Mouse (Mus musculus): ENCODE results near the gene Syngr3.
"Not testable (repeated sequence)": the region's sequence is repeated elsewhere in the genome, so short reads cannot be mapped to it uniquely, and the experiment has no call there.

The Syngr3 gene

GRCm38 (mm10) chr17:24676187-24676586 lies 13.6 kb downstream of the Syngr3 start:
- DNase-seq (ENCODE audit: low spot score), result no peak

GRCm38 (mm10) chr17:24674277-24674676 lies 15.5 kb downstream of the Syngr3 start:
- DNase-seq (ENCODE audit: low spot score), result no peak

GRCm38 (mm10) chr17:24672141-24672540 lies 17.6 kb downstream of the Syngr3 start:
- no peak for DNase-seq (ENCODE audit: low spot score)

DNA sequence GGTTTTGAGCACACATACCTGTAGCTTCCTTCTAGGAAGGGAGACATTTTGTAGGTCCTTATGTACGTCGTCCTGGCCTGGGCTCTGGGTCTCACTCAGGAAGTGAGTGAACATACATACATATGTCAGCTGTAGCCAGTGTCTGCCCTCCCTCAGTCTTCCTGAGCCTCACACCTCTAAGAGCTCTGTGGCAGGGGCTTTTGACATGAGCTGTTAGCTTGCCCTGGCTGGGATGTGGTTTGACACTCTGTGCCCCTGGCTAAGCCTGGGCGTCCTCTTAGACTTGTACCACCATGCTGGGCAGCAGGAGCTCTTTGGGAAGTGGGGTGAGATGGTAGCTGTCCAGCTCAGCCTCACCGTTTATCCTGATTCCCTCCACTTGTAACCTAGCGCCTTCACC lies 18.4 kb downstream of the Syngr3 start:
- DNase-seq (ENCODE audit: low spot score), result no peak

- DNase-seq (ENCODE audit: low spot score), result no peak
Observed at GRCm38 (mm10) chr17:24670246-24670844, 19.4 kb downstream of the Syngr3 start.

GRCm38 (mm10) chr17:24669545-24670245 lies 20.1 kb downstream of the Syngr3 start, which contains the start of gene Zfp598:
Gene Zfp598 (plus strand): TSS chr17:24669687.
- peak; percentile 78 for DNase-seq (ENCODE audit: low spot score)

GRCm38 (mm10) chr17:24669214-24669544 lies 20.6 kb downstream of the Syngr3 start:
- DNase-seq (ENCODE audit: low spot score), result not testable (repeated sequence)

DNA sequence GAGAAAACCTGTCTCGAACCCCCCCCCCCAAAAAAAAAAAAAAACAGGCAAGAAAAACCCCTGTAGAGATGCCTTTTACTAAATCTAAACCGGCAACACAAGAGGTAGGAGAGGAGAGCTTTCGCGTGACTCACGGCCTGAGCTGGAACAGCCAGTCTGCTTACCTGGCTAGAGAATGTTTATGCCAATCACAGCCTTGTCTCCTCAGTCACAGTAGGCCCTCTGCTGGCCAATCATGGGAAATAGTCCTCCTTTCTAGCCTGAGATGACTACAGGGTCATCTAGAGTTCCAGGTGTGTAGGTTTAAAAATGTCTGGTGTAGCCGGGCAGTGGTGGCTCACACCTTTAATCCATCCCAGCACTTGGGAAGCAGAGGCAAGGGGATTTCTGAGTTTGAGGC lies 22.3 kb downstream of the Syngr3 start:
- no peak for DNase-seq (ENCODE audit: low spot score)

DNA sequence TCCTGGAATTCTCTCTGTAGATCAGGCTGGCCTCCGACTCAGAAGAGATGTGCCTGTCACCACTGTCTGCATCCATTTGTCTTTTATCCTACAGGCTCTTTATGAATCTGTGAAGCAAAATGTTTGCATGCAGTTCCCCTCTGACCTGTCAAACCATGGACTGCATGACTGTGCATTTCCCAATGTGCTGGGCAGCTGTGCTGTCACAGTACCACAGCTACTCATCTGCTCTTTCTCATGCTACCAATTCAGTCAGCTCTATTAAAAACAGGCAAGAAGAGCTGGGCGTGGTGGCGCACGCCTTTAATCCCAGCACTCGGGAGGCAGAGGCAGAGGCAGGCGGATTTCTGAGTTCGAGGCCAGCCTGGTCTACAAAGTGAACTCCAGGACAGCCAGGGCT lies 22.7 kb downstream of the Syngr3 start:
- DNase-seq (ENCODE audit: low spot score), result not testable (repeated sequence)

GRCm38 (mm10) chr17:24658017-24658758 lies 31.6 kb downstream of the Syngr3 start, which contains the start of gene Npw:
Gene Npw (minus strand): TSS chr17:24658457.
- DNase-seq (ENCODE audit: low spot score), result no peak

GRCm38 (mm10) chr17:24654969-24655368 lies 34.8 kb downstream of the Syngr3 start:
- no peak for DNase-seq (ENCODE audit: low spot score)

DNA sequence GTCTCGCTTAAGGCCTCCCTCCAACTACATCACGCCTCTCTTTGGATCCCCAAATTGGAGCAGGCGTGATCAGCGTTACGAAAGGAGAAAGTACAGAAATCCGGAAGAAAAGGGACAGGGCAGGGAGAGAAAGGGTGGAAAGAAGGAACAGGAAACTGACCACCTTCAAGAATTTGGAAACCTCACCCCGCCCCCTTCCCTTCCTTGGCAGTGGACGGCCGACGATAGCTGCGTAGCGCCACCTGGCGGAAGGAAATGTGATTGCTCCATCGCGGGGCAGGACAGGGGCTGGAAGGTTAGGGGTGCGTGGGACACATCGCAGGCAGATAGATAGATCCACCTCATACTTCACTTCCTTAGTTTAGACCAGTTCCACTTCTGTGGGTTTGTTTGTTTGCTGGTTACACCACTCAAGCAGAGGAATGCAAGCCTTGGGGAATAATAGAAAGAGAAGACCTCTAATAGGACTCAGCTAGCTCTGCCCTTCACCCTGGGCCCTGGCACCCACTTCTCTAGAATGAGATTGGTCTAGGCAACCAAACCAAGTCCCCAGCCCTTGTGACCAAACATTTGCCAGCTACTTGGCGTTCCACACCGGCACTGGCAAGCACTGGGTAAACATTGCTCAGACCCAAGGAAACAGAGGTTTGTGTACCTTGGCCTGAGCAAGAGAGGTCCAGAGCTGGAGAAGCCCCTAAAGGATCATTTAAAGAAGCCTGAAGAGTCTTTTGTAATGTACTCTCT lies 35.6 kb downstream of the Syngr3 start:
- no peak for DNase-seq (ENCODE audit: low spot score)

GRCm38 (mm10) chr17:24651835-24652234 lies 37.9 kb downstream of the Syngr3 start:
- DNase-seq (ENCODE audit: low spot score), result no peak

DNA sequence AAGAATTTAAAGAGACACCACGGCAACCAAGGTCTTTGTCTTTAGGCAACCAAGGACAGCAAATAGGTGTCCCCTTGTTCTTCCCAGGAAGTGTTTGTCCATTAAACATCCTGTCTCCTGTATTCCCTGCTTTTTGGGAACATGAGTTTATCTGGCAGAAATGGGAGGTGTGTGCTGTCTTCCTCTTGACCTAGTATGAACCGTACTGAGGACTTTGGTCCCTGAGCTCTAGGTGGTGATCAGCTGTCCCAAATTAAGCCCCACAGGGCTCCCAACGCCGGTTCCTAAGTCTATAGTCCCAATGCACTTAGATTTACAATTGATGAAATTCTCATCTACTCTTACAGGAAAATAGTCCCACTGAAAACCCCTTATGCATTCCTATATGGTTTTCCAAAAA lies 39.0 kb downstream of the Syngr3 start:
- DNase-seq (ENCODE audit: low spot score), result no peak

GRCm38 (mm10) chr17:24650070-24650616 lies 39.6 kb downstream of the Syngr3 start, which contains the start of gene Slc9a3r2:
Gene Slc9a3r2 (minus strand): TSS chr17:24650327.
- no peak for DNase-seq (ENCODE audit: low spot score)

GRCm38 (mm10) chr17:24649581-24650069 lies 40.1 kb downstream of the Syngr3 start:
- no peak for DNase-seq (ENCODE audit: low spot score)

- DNase-seq (ENCODE audit: low spot score), result no peak
Observed at GRCm38 (mm10) chr17:24648731-24649377, 40.9 kb downstream of the Syngr3 start.

DNA sequence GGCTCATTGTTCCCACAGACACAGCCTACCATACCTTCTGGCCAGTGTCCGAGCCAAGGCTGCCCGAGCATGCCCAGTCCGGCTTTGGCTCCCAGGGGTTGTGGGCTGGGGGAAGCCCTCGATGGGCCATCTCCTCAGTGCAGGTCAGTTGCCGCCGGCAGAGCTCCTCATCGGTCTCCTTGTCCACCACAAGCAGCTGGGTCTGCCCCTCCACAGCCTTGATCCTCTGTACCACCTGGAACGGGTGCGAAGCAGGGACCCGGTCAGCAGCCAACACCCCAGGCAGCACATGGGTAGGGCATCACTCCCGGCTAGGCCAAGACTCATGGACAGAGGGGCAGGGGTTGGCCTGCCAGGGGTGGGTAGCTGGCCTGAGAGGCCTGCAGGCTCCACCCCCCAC lies 42.3 kb downstream of the Syngr3 start:
- DNase-seq (ENCODE audit: low spot score), result no peak

- no peak for DNase-seq (ENCODE audit: low spot score)
Observed at GRCm38 (mm10) chr17:24646381-24646780, 43.4 kb downstream of the Syngr3 start.

DNA sequence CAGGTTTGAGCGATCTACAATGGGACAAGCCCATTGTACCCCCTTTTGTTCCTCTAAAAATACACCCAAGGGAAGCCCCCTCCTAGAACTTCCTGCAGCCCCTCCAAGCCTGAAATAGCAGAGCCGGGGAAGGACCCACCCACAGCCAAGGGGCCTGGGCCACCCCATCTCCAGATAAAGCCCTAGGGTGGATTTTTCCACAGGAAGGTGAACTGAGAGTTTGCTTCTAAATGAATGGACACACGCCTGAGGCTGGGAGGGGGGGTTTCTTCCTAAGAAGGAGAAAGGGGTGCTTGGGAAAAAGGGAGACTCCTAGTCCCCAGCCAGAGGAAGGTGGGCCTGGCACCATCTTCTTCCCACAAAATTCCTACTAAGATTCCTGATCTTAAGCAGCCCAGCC lies 43.8 kb downstream of the Syngr3 start:
- DNase-seq (ENCODE audit: low spot score), result no peak
